Mouse (Mus musculus): ENCODE measurements around the gene Polr3c. TPM values are rescaled to one million over a fixed set of nuclear protein-coding genes. Genes with fewer than 3 reads are reported as not detected.

Gene Polr3c
- polyA plus RNA-seq, 2 experiments = 26.3 to 40.5 TPM

DNA sequence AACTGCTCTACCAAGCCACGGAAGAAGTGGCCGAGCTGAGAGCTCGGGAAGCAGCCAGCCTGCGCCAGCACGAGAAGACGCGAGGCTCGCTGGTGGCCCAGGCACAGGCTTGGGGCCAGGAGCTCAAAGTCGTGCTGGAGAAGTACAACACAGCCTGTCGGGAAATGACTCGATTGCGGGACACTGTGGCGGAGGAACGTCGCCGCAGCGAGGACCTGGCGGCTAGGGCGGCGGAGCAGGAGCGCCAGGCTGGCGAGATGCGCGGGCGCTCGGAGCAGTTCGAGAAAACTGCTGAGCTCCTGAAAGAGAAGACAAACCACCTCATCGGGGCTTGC is 42.6 kb downstream of the Polr3c start:
- ATAC-seq (ENCODE audit: low FRiP score, low read depth) = no peak

DNA sequence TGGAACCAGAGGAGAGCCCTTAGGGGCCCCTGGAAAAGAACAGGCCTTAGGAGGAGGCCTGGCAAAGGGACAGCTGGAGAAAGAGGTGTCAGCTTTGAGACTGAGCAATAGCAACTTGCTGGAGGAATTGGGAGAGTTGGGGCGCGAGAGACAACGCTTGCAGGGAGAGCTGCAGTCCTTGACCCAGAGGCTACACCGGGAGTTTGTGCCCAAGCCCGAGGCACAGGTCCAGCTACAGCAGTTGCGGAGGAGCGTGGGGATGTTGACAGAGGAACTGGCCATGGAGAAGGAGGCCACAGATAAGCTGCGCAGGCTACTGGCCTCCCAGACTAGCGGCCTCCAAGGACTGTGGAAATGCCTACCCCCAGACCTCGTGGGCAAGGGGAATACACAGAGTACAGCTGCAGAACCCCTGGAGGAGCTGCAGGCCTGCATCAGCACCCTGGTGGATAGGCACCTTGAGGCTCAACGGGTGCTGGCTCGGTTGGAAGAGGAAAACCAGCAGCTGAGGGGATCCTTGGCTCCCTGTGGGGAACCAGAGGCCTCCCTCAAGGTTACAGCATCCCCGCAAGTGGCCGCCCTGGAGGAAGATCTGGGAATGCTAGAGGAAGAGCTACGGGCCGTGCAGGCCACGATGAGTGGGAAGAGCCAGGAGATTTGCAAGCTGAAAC is 43.1 kb downstream of the Polr3c start:
- no peak overlapping the region for H3K27ac ChIP-seq (replicated peaks; ENCODE audit: low read depth, low read length)
- H3K4me3 ChIP-seq (replicated peaks; ENCODE audit: low read length) = peak overlapping the region; percentile 33
- DNase-seq (ENCODE audit: low spot score) (no peak), ATAC-seq (ENCODE audit: low FRiP score, low read depth) (no peak)
- peak overlapping the region; percentile 56 for H3K4me2 ChIP-seq (replicated peaks; ENCODE audit: low read depth, low read length, severe bottlenecking)
- peak overlapping the region; percentile 49 for H3K9ac ChIP-seq (ENCODE audit: low read depth, low read length, severe bottlenecking)
- TF ChIP-seq POLR2A (IDR thresholded peaks at IDR 0.05; ENCODE audit: borderline replicate concordance, extremely low read depth, insufficient read depth, insufficient read length) = no peak
- no peaks in the 10 kb centered on the region for H3K36me3 ChIP-seq (ENCODE audit: control insufficient read depth, insufficient read depth, low read length)
- 0 out of 2 replicates have a peak, but pooled peaks cover 11% of the 10 kb centered on the region for H3K27me3 ChIP-seq (ENCODE audit: control insufficient read depth, insufficient read depth, low read length)
- 52% methylated on average over 17 of the region's 17 CpGs for WGBS
- H3K9me3 ChIP-seq (ENCODE audit: control insufficient read depth, low read length) = no peaks in the 10 kb centered on the region
- peaks cover 6% of the 10 kb centered on the region; the same call in 1 of the 2 replicates for H3K4me1 ChIP-seq (ENCODE audit: control insufficient read depth, insufficient read depth, low read length)

More for the DNA sequence above, 42.6 kb downstream of the Polr3c start:
- TF ChIP-seq POLR2A (IDR thresholded peaks at IDR 0.05; ENCODE audit: borderline replicate concordance, extremely low read depth, insufficient read depth, insufficient read length) = no peak
- peaks cover 6% of the 10 kb centered on the region; the same call in 1 of the 2 replicates for H3K4me1 ChIP-seq (ENCODE audit: control insufficient read depth, insufficient read depth, low read length)
- peak overlapping the region; percentile 33 for H3K4me3 ChIP-seq (replicated peaks; ENCODE audit: low read length)
- H3K4me2 ChIP-seq (replicated peaks; ENCODE audit: low read depth, low read length, severe bottlenecking) = peak overlapping the region; percentile 56
- DNase-seq (ENCODE audit: low spot score) = no peak
- H3K27me3 ChIP-seq (ENCODE audit: control insufficient read depth, insufficient read depth, low read length) = 0 out of 2 replicates have a peak, but pooled peaks cover 11% of the 10 kb centered on the region
- peak overlapping the region; percentile 49 for H3K9ac ChIP-seq (ENCODE audit: low read depth, low read length, severe bottlenecking)
- H3K9me3 ChIP-seq (ENCODE audit: control insufficient read depth, low read length) = no peaks in the 10 kb centered on the region
- H3K27ac ChIP-seq (replicated peaks; ENCODE audit: low read depth, low read length) = no peak overlapping the region
- no peaks in the 10 kb centered on the region for H3K36me3 ChIP-seq (ENCODE audit: control insufficient read depth, insufficient read depth, low read length)
- WGBS = 25% methylated on average over 28 of the region's 28 CpGs

DNA sequence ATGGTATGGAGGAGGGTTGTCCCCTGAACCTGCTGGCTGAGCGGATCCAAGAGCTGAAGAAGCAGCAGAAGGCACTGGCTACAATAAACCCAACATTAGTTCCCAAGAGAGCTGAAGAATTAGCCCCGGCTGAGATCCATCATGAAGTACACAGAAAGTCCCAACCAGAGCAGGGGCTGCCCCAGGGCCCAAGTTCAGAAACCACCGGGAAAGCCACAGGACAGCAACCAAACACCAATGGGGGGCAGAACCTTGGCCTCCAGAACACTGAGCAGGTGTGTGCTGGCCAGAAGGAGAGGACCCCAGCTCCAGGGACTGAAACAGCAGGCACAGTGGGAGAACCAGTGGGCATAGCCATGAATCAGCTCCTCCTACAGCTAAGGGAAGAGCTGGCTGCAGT is 43.9 kb downstream of the Polr3c start:
- TF ChIP-seq POLR2A (IDR thresholded peaks at IDR 0.05; ENCODE audit: borderline replicate concordance, extremely low read depth, insufficient read depth, insufficient read length) = no peak
- H3K4me1 ChIP-seq (ENCODE audit: control insufficient read depth, insufficient read depth, low read length) = peaks cover 6% of the 10 kb centered on the region; the same call in 1 of the 2 replicates
- no peak for ATAC-seq (ENCODE audit: low FRiP score, low read depth)
- H3K9me3 ChIP-seq (ENCODE audit: control insufficient read depth, low read length) = no peaks in the 10 kb centered on the region
- WGBS = 78% methylated on average over 3 of the region's 3 CpGs
- no peak overlapping the region for H3K4me3 ChIP-seq (replicated peaks; ENCODE audit: low read length)
- DNase-seq (ENCODE audit: low spot score) = no peak
- H3K27me3 ChIP-seq (ENCODE audit: control insufficient read depth, insufficient read depth, low read length) = 0 out of 2 replicates have a peak, but pooled peaks cover 11% of the 10 kb centered on the region
- H3K27ac ChIP-seq (replicated peaks; ENCODE audit: low read depth, low read length) = no peak overlapping the region
- no peaks in the 10 kb centered on the region for H3K36me3 ChIP-seq (ENCODE audit: control insufficient read depth, insufficient read depth, low read length)
- no peak overlapping the region for H3K4me2 ChIP-seq (replicated peaks; ENCODE audit: low read depth, low read length, severe bottlenecking)
- no peak overlapping the region for H3K9ac ChIP-seq (ENCODE audit: low read depth, low read length, severe bottlenecking)

DNA sequence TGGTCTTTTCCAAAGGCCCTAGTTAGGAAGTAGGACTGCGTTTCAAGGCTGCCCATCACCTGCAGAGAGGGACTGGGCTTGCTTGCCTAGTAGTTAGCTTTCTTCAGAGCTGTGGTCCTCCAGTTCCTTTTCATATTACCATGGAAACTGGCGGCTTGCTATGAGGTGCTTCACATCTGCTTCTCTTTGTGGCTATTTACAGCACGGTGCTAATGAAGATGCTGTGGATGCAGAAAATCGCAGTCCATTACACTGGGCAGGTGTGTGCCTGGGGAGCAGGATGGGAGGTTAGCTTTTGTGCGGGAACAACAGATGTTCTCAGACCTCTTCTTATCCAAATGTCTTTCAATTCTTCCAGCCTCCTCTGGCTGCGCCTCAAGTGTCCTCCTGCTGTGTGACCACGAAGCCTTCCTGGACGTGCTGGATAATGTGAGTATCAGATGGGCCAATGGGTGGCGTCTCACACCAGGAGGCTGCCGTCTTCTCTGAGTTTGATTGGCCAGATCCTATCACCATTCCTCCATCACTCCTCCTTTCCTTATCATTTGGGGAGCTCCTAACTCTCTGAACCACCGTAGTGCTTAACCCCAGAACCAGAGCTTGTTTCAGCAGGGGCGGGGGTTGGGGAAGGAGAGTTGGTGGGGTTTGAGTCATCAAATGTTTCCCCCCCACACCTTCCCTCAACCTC is 47.0 kb downstream of the Polr3c start:
- H3K27me3 ChIP-seq (ENCODE audit: control insufficient read depth, insufficient read depth, low read length) = 0 out of 2 replicates have a peak, but pooled peaks cover 11% of the 10 kb centered on the region
- TF ChIP-seq POLR2A (IDR thresholded peaks at IDR 0.05; ENCODE audit: borderline replicate concordance, extremely low read depth, insufficient read depth, insufficient read length) = no peak
- 20% methylated on average over 12 of the region's 12 CpGs for WGBS

DNA sequence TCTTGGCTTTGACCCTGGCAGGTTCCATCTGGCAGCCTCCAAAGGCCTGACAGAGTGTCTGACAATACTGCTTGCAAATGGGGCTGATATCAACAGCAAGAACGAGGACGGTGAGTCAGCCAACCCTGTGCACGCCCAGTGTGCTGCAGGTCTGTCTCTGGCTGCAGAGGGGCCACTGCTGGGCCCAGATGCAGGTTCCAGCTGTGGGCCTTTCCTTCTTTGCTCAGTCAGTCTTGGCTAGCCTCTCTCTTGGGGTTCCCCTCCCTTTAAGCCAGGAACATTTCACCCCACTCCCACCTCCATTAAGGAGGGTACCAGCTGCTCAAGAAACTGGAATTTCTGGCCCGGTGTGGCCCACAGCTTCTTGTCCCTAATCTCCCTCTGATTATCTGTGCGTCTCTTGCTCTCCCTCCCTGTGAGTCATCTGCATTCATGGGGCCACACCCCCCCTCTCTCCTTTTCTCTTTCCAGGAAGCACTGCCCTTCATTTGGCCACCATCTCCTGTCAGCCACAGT is 48.2 kb downstream of the Polr3c start:
- 39% methylated on average over 5 of the region's 5 CpGs for WGBS
- 0 out of 2 replicates have a peak, but pooled peaks cover 7% of the 10 kb centered on the region for H3K27me3 ChIP-seq (ENCODE audit: control insufficient read depth, insufficient read depth, low read length)
- ATAC-seq (ENCODE audit: low FRiP score, low read depth) (no peak), DNase-seq (ENCODE audit: low spot score) (no peak)
- no peak overlapping the region for H3K4me2 ChIP-seq (replicated peaks; ENCODE audit: low read depth, low read length, severe bottlenecking)
- no peak for TF ChIP-seq POLR2A (IDR thresholded peaks at IDR 0.05; ENCODE audit: borderline replicate concordance, extremely low read depth, insufficient read depth, insufficient read length)
- H3K9ac ChIP-seq (ENCODE audit: low read depth, low read length, severe bottlenecking) = no peak overlapping the region
- H3K4me1 ChIP-seq (ENCODE audit: control insufficient read depth, insufficient read depth, low read length) = peaks cover 6% of the 10 kb centered on the region; the same call in 1 of the 2 replicates
- no peak overlapping the region for H3K4me3 ChIP-seq (replicated peaks; ENCODE audit: low read length)
- H3K9me3 ChIP-seq (ENCODE audit: control insufficient read depth, low read length) = no peaks in the 10 kb centered on the region
- no peak overlapping the region for H3K27ac ChIP-seq (replicated peaks; ENCODE audit: low read depth, low read length)
- no peaks in the 10 kb centered on the region for H3K36me3 ChIP-seq (ENCODE audit: control insufficient read depth, insufficient read depth, low read length)

More for the DNA sequence above, 47.0 kb downstream of the Polr3c start:
- H3K27ac ChIP-seq (replicated peaks; ENCODE audit: low read depth, low read length) = no peak overlapping the region
- H3K9ac ChIP-seq (ENCODE audit: low read depth, low read length, severe bottlenecking) = no peak overlapping the region
- peaks cover 6% of the 10 kb centered on the region; the same call in 1 of the 2 replicates for H3K4me1 ChIP-seq (ENCODE audit: control insufficient read depth, insufficient read depth, low read length)
- no peak for ATAC-seq (ENCODE audit: low FRiP score, low read depth)
- H3K4me3 ChIP-seq (replicated peaks; ENCODE audit: low read length) = no peak overlapping the region
- H3K4me2 ChIP-seq (replicated peaks; ENCODE audit: low read depth, low read length, severe bottlenecking) = no peak overlapping the region
- no peaks in the 10 kb centered on the region for H3K9me3 ChIP-seq (ENCODE audit: control insufficient read depth, low read length)
- no peak for DNase-seq (ENCODE audit: low spot score)
- H3K36me3 ChIP-seq (ENCODE audit: control insufficient read depth, insufficient read depth, low read length) = no peaks in the 10 kb centered on the region
